Mouse (Mus musculus) embryo, embryonic 11 days (tissue): Measurements from ENCODE around the gene Mybl2.

Experiments
- DNase-seq: peaks from one replicate; pipeline ENCODE4 v3.0.0-alpha.2; 2015

Mybl2 gene

GRCm38 (mm10) chr2:163073023-163073757, 18.7 kb downstream of the Mybl2 start:
- DNase-seq = no peak

GRCm38 (mm10) chr2:163074006-163074405, 19.5 kb downstream of the Mybl2 start:
- DNase-seq = no peak

GRCm38 (mm10) chr2:163074808-163075207, 20.3 kb downstream of the Mybl2 start:
- DNase-seq = no peak

GRCm38 (mm10) chr2:163075234-163075633, 20.7 kb downstream of the Mybl2 start:
- no peak for DNase-seq

- no peak for DNase-seq
Measured at GRCm38 (mm10) chr2:163079041-163079440, 24.6 kb downstream of the Mybl2 start.

GRCm38 (mm10) chr2:163082591-163082990, 28.1 kb downstream of the Mybl2 start:
- DNase-seq = no peak

GRCm38 (mm10) chr2:163084519-163084918, 30.0 kb downstream of the Mybl2 start:
- DNase-seq = no peak

GRCm38 (mm10) chr2:163085047-163085446, 30.6 kb downstream of the Mybl2 start:
- DNase-seq = no peak

- no peak for DNase-seq
Measured at GRCm38 (mm10) chr2:163086561-163086960, 32.1 kb downstream of the Mybl2 start.

GRCm38 (mm10) chr2:163087728-163088127, 33.2 kb downstream of the Mybl2 start, which contains the start of gene Gtsf1l:
Gene Gtsf1l (minus strand): TSS chr2:163087855.
- no peak for DNase-seq

GRCm38 (mm10) chr2:163089475-163090123, 35.1 kb downstream of the Mybl2 start:
- no peak for DNase-seq

- no peak for DNase-seq
Measured at GRCm38 (mm10) chr2:163094909-163095308, 40.4 kb downstream of the Mybl2 start.

GRCm38 (mm10) chr2:163095784-163096183, 41.3 kb downstream of the Mybl2 start:
- DNase-seq = no peak

GRCm38 (mm10) chr2:163099919-163100318, 45.4 kb downstream of the Mybl2 start:
- no peak for DNase-seq

- no peak for DNase-seq
Measured at GRCm38 (mm10) chr2:163100551-163100950, 46.1 kb downstream of the Mybl2 start.

GRCm38 (mm10) chr2:163101646-163102203, 47.2 kb downstream of the Mybl2 start:
- DNase-seq = peak; percentile 81

- DNase-seq = no peak
Measured at GRCm38 (mm10) chr2:163102216-163102615, 47.7 kb downstream of the Mybl2 start.

- DNase-seq = no peak
Measured at GRCm38 (mm10) chr2:163102900-163103653, 48.6 kb downstream of the Mybl2 start.

GRCm38 (mm10) chr2:163104086-163104770, 49.7 kb downstream of the Mybl2 start:
- no peak for DNase-seq

GRCm38 (mm10) chr2:163108385-163108784, 53.9 kb downstream of the Mybl2 start:
- DNase-seq = peak; percentile 43

GRCm38 (mm10) chr2:163110706-163111105, 56.2 kb downstream of the Mybl2 start:
- no peak for DNase-seq

GRCm38 (mm10) chr2:163111413-163112201, 57.1 kb downstream of the Mybl2 start:
- DNase-seq = peak; percentile 34
